Mouse (Mus musculus) bone marrow macrophage, adult 2 months (primary cell): Measurements from ENCODE around the gene Prkce.

Source experiments
- CTCF ChIP-seq: IDR thresholded peaks from 2 replicates; pipeline ENCODE4 v1.5.1; 2012; ENCODE audit warnings: low read depth, mild to moderate bottlenecking, low read length, moderate library complexity
- POLR2A ChIP-seq: IDR thresholded peaks from 2 replicates; pipeline ENCODE4 v1.6.1; 2012; ENCODE audit warnings: mild to moderate bottlenecking, low read depth, low read length, borderline replicate concordance

DNA sequence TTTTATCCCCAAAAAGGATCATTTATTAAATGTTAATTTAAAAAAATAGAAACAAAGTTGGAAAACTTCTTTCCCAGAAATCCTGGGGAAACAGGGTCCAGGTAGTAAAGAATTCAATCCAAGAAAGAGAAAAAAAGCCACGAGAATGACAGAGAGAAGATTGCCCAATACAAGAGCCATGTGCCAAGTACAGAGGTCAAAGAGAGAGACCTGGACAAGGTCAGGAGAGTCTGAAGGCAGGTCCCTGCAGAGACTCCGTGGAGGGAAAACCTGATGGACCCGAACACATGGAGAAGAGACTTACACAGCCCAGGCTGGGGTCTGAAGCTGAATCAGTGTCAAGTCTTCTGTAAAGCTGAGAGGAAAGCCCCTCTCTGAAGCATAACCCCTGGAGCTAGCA lies 519.4 kb downstream of the Prkce start:
- no peak for TF ChIP-seq CTCF
- TF ChIP-seq POLR2A, result no peak
